Mouse (Mus musculus): ENCODE measurements around the gene Gtsf1. TPM values are rescaled to one million over a fixed set of nuclear protein-coding genes. Genes with fewer than 3 reads are reported as not detected.
"Not testable (repeated sequence)": the region's sequence is repeated elsewhere in the genome, so short reads cannot be mapped to it uniquely, and the experiment has no call there.

The Gtsf1 gene
- total RNA-seq (2021): not detected
- long read RNA-seq, experiment 1, partial matches to known transcripts: 0 of 2 reads
- long read RNA-seq, experiment 1, other reads (novel, unspliced or antisense): 2 of 2 reads
- long read RNA-seq, experiment 2: 0 reads

DNA sequence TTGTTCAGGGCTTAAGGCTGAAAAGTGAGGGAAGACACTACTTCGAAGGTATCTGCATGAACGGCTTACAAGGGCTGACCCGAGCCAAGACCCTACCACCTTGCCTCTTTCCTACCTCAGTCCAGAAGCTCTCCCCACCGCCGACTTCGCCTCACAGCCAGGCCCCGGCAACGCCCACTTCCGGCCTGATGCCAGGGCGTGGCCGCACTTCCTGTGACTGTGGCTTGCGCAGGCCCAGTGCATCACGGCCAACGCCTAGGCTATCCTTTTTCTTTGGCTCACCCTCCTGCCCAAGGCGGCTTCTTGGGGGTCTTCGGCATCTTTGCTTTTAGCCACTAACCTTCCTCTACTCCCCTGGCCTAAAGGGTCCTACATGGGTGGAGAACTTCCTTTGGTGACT is at the start of gene Gtsf1:
TSS of gene Gtsf1 (minus strand) at position 230 of the 400 bp plus-strand sequence.
- DNase-seq (ENCODE audit: low spot score in 2 of 2): no peak

DNA sequence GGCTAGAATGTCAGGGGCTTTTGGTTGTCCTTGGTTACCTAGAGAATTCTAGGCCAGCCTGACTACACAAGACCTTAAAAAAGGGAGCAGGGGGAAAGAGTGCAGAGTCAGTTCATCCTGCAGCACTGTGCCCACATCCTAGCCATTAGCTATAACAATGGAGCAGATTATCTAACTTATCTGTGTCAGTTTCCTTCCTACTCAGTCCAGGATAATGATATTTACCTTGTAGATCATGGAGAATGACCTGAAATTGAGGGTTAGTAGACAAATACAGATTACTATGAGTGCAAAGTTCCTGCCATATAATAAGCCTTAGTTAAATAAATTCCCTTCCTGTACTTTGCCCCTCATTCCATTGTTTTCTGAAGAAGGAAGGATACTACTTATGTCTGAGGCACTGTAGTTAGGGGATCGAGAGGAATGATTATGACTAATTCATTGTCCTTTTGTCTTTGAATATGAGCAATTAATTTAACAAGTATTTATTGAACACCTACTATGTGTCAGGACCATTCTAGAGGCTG is 48.9 kb upstream of the Gtsf1 start:
- DNase-seq (ENCODE audit: low spot score in 2 of 2): no peak

GRCm38 (mm10) chr15:103473769-103474168 is 43.5 kb upstream of the Gtsf1 start:
- DNase-seq (ENCODE audit: low spot score in 2 of 2): no peak

- no peak for DNase-seq (ENCODE audit: low spot score in 2 of 2)
These were observed 42.9 kb upstream of the Gtsf1 start for GRCm38 (mm10) chr15:103473182-103473581.

DNA sequence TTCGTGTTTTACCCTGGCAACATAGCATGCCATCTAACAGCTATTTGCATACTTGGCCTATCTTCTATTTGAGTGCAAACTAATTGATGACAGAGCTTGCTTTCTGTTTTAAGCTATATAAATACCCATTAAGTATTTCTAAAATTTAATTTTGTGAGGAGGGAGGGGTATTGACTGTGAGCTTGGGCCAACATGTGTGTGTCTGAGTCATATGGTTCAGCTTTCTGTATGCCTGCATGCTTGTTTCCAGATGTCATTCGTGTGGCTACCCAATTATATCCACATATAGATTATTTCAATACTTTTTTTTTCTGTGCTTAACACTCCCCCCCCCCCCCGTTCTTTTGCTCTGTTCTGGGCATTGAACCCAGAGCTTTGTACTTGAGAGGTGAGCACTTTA is 42.0 kb upstream of the Gtsf1 start:
- DNase-seq (ENCODE audit: low spot score in 2 of 2): no peak

GRCm38 (mm10) chr15:103471488-103472194 is 41.4 kb upstream of the Gtsf1 start:
- DNase-seq (ENCODE audit: low spot score in 2 of 2): no peak

- DNase-seq (ENCODE audit: low spot score in 2 of 2): no peak
These were observed 32.4 kb upstream of the Gtsf1 start for GRCm38 (mm10) chr15:103462539-103463261.

GRCm38 (mm10) chr15:103454449-103454848 is 24.2 kb upstream of the Gtsf1 start:
- DNase-seq (ENCODE audit: low spot score in 2 of 2): no peak

DNA sequence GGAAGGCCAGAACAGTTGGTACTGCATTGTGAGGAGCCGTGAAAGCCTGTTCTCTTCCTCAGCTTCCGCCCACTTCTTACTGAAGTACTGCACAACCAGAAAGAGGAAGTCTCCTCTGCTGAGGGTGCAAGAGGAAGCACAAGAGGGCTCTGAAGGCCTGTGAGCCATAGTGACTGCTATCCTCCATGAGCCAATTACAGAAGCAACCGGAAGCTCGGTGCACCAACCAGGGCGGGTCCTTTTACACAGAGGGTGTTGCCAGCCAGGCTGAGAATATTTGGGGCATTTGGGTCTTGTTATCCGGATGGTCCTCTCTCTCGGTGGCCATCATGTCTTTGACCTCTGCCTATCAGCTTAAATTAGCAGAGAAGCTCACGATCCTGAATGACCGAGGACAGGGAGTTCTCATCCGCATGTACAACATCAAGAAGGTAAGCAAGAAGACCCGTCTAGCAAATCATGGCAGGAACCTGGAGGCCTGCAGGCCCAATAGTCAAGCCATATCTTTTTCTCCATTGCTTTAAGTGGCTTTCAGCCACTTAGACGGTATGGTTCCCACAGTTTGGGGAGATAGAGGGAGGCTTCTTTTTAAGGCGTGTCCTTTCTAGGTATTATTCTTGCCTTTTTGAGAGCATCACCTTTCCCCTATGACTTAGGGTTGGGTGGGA is 23.4 kb upstream of the Gtsf1 start, which contains the start of gene Nckap1l:
TSS of gene Nckap1l (plus strand) at position 244 of the 668 bp plus-strand sequence.
- no peak for DNase-seq (ENCODE audit: low spot score in 2 of 2)

GRCm38 (mm10) chr15:103448369-103448768 is 18.1 kb upstream of the Gtsf1 start, which contains the start of gene Gtsf2:
Gtsf2 (minus strand) TSS chr15:103448469.
- DNase-seq (ENCODE audit: low spot score in 2 of 2): no peak

DNA sequence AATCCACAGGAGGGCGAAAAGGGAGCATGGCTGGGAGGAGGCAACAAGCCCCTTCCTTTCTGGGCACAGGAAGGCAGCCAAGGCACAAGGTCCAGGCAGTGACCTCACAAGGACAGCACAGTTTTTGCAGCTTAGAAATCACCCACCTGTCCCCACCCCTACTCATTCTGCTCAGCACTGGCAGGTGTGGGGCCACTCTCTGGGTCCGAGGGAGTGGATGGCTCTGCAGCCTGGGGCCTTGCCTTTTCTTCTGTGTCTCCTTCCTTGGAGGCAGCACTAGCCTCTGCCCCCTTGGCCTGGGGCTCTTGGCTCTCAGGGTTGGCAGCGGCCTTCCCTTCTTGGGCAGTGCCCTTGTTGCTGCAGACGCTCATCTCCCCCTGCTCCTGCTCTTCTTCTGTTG is 15.7 kb upstream of the Gtsf1 start:
- not testable (repeated sequence) for DNase-seq (ENCODE audit: low spot score in 2 of 2)

DNA sequence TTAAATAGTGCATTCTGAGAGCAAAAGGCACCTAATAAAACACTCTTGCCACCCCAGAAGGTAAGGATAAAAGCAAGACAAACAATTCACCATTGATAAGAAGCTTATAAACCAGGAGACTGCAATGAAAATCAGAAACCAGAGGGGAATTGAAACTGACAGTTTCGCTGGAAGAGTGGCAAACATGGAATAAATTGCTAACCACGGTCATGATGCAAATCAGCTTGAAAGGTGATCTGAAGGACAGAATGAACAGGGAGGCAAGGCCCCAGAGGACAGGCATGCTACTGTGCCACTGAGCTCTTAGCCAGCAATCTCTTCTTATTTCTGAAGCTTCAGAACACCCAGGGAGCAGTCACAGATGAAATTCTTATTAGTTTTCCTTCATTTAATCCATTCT is 3.3 kb downstream of the Gtsf1 start:
- DNase-seq (ENCODE audit: low spot score in 2 of 2): no peak

- not testable (repeated sequence) for DNase-seq (ENCODE audit: low spot score in 2 of 2)
These were observed 24.7 kb downstream of the Gtsf1 start for GRCm38 (mm10) chr15:103405586-103405985.

- DNase-seq (ENCODE audit: low spot score in 2 of 2): no peak
These were observed 28.9 kb downstream of the Gtsf1 start for GRCm38 (mm10) chr15:103401361-103401760.

DNA sequence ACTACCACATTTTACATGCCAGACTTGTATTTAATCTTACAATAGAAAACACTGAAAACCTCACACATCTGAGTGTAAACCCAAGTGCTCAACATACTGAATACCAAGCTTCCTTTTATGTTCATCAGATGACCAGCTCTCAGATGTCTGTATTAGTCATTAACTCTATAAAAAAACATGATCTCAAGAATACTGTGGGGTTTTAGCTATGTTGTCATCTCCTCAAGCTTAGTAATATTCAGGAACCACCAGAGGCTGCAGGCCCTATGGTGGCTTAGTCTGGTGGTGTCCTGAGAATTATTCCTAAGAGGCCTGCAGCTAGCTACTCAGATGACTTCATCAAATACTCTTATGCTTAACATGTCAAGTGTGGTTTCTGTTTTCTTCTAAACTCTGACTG is 36.7 kb downstream of the Gtsf1 start:
- DNase-seq (ENCODE audit: low spot score in 2 of 2): no peak

GRCm38 (mm10) chr15:103388556-103389145 is 41.6 kb downstream of the Gtsf1 start:
- DNase-seq (ENCODE audit: low spot score in 2 of 2): no peak

DNA sequence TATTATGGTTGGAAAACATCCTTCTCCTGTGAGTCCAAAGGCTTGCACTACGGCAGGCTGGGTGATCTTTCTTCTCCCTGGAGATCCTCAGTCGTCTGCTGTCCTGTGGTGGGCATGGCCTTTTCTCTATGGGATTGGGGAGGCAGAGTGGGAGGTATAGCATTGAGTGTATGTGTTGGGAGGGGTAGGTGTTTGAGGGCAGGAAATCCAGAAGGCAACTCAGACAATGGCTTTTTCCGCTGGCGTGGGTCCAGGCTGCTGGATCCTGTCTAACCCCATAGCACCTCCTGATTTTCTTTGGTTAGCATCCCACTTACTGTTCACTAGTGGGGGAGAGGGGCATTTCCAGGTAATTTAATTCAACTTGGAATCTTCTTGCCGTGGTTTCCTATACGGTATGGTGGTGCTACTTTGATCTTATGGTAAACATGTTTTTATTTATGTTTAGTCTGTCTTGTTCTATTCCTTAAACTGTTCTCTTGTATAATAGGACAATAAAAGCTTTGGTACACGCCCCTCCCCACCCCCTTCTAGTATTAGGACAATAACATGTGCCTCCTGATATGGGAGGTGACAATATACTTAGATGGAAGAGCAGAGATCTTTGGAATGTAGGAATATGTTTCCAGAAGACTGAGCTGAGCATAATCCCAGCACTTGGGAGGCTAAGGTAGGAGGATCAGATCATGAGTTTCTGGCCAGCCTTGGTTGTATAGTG is 46.3 kb downstream of the Gtsf1 start:
- DNase-seq (ENCODE audit: low spot score in 2 of 2): no peak

- peak in 1 of 2 experiments; percentile 29 for DNase-seq (ENCODE audit: low spot score in 2 of 2)
These were observed 47.4 kb downstream of the Gtsf1 start for GRCm38 (mm10) chr15:103382795-103383406.

GRCm38 (mm10) chr15:103382075-103382474 is 48.2 kb downstream of the Gtsf1 start:
- no peak for DNase-seq (ENCODE audit: low spot score in 2 of 2)

Measured in adrenal gland, postnatal 4 days (tissue).